Mouse (Mus musculus) embryonic stem cell, embryonic (primary cell): Measurements from ENCODE around the gene Keap1.

Experiments used
- CTCF ChIA-PET, 4 experiments: fragments of 300-600 bp in 2 of 4; fragments of 350-600 bp in 2 of 4; sonication (Branson Sonifier 250); formaldehyde crosslinking; loops; one replicate each; lab custom pipeline; 2022; ENCODE audit warnings: inconsistent platforms in 2 of 4; lab: Charles Lee
- POLR2A ChIA-PET, 4 experiments: fragments of 300-600 bp in 2 of 4; fragments of 350-600 bp in 2 of 4; sonication (Branson Sonifier 250); formaldehyde crosslinking; loops; one replicate each; lab custom pipeline; 2022; ENCODE audit warnings: antibody characterized with exemption in 4 of 4, inconsistent platforms in 1 of 4; lab: Charles Lee

Gene Keap1

GRCm38 (mm10) chr9:21181421-21182220, 57.5 kb downstream of the Keap1 start:
- ChIA-PET CTCF (interaction anchor here in 3 of 4 experiments (0.6 to 2.7 kb wide), 7 partner anchors 8 to 128 kb away, joined by 3 to 11 read pairs (median 4); no protein-coding TSS in a partner anchor), POLR2A (interaction anchor here in 3 of 4 experiments (0.5 to 3.3 kb wide), 18 partner anchors 9 to 1181 kb away, joined by 3 to 13 read pairs (median 3); partner anchors contain the start of genes Gm38431 (in 2 of the 3), Raver1 (in 2 of the 3) and Cdkn2d (in 1 of the 3))

GRCm38 (mm10) chr9:21180841-21181240, 58.3 kb downstream of the Keap1 start:
- POLR2A ChIA-PET: interaction anchor here in 3 of 4 experiments (0.5 to 1.9 kb wide), 13 partner anchors 8 to 1182 kb away, joined by 3 to 7 read pairs (median 3); partner anchors contain the start of genes Gm38431 (in 2 of the 3) and Raver1 (in 2 of the 3)
- CTCF ChIA-PET: interaction anchor here in 3 of 4 experiments (0.6 to 1.8 kb wide), 6 partner anchors 12 to 129 kb away, joined by 3 to 9 read pairs (median 4); no protein-coding TSS in a partner anchor

- CTCF ChIA-PET: interaction anchor here in 2 of 4 experiments (1.0 to 1.8 kb wide), 4 partner anchors 11 to 40 kb away, joined by 3 to 9 read pairs (median 3); no protein-coding TSS in a partner anchor
- POLR2A ChIA-PET: interaction anchor here in 2 of 4 experiments (1.0 to 1.9 kb wide), 7 partner anchors 9 to 365 kb away, joined by 3 to 7 read pairs (median 3); partner anchors contain the start of genes Gm38431 (in 1 of the 2) and Raver1 (in 1 of the 2)
Observed at GRCm38 (mm10) chr9:21180402-21180801, 58.8 kb downstream of the Keap1 start.
